Mouse (Mus musculus) layer of hippocampus, adult 2 months (tissue): ENCODE data around the gene Syn2. TPM values are rescaled to one million over a fixed set of nuclear protein-coding genes. Genes with fewer than 3 reads are reported as not detected.

Source experiments
- DNase-seq, 2 experiments: peaks; one replicate each; pipeline ENCODE4 v3.0.0; 2022; ENCODE audit warnings: low spot score in 2 of 2
- H3K27ac ChIP-seq: fragments of 200-600 bp; 2 replicates; pipeline ENCODE4 v1.8.1; 2022
- H3K4me3 ChIP-seq: fragments of 200-600 bp; 2 replicates; pipeline ENCODE4 v1.8.1; 2022; ENCODE audit warnings: mild to moderate bottlenecking
- CTCF ChIP-seq: fragments of 200-600 bp; conservative IDR thresholded peaks from 2 replicates; pipeline ENCODE4 v1.8.1; 2022; ENCODE audit warnings: antibody characterized with exemption, mild to moderate bottlenecking, moderate library complexity
- long read RNA-seq, 2 experiments: library from polyadenylated mRNA; stranded (forward); transcript quantifications; one replicate each; pipeline ENCODE4 v2.0.0; 2021; ENCODE audit warnings: borderline mapping rate in 2 of 2
- total RNA-seq, 2 experiments: library from RNA; stranded (reverse); gene quantifications; 2 replicates each; pipeline ENCODE4 v1.2.3; 2021

Gene Syn2
- 100 to 1,000 TPM; 564 to 608 TPM for total RNA-seq
- long read RNA-seq, experiment 1, transcript Syn2-201 (13 exons, 2,708 nt) = minor isoform, 195 of 644 reads
- long read RNA-seq, experiment 1, transcript Syn2-205 (11 exons, 2,386 nt) = major isoform, 362 of 644 reads
- long read RNA-seq, experiment 1, partial matches to known transcripts = 23 of 644 reads
- long read RNA-seq, experiment 1, other reads (novel, unspliced or antisense) = 64 of 644 reads
- long read RNA-seq, experiment 2, transcript Syn2-205 (11 exons, 2,386 nt) = major isoform, 486 of 908 reads
- long read RNA-seq, experiment 2, transcript Syn2-201 (13 exons, 2,708 nt) = minor isoform, 291 of 908 reads
- long read RNA-seq, experiment 2, partial matches to known transcripts = 42 of 908 reads
- long read RNA-seq, experiment 2, other reads (novel, unspliced or antisense) = 89 of 908 reads

GRCm38 (mm10) chr6:115134501-115135331 is at the start of gene Syn2:
Gene Syn2 (plus strand): TSS chr6:115134902.
- peak within 1 kb of the TSS; percentile 91 for H3K4me3 ChIP-seq
- TF ChIP-seq CTCF = no peak
- H3K27ac ChIP-seq = peak within 1 kb of the TSS; percentile 97
- DNase-seq = peak; percentile 95

- H3K27ac ChIP-seq = peak overlapping the region; percentile 87
- TF ChIP-seq CTCF = no peak
- no peak overlapping the region for H3K4me3 ChIP-seq
- DNase-seq = peak; percentile 76 to 86
Observed at GRCm38 (mm10) chr6:115085274-115085841, 49.3 kb upstream of the Syn2 start.

GRCm38 (mm10) chr6:115088314-115089106 is 46.2 kb upstream of the Syn2 start:
- no peak overlapping the region for H3K4me3 ChIP-seq
- H3K27ac ChIP-seq = no peak overlapping the region
- DNase-seq = no peak
- no peak for TF ChIP-seq CTCF

GRCm38 (mm10) chr6:115091737-115092136 is 43.0 kb upstream of the Syn2 start:
- no peak overlapping the region for H3K4me3 ChIP-seq
- H3K27ac ChIP-seq = no peak overlapping the region
- DNase-seq = no peak
- no peak for TF ChIP-seq CTCF

GRCm38 (mm10) chr6:115102542-115102941 is 32.2 kb upstream of the Syn2 start:
- Histone ChIP-seq H3K4me3 (no peak overlapping the region), H3K27ac (no peak overlapping the region)
- no peak for DNase-seq
- TF ChIP-seq CTCF = no peak

- TF ChIP-seq CTCF = no peak
- no peak overlapping the region for H3K4me3 ChIP-seq
- DNase-seq = no peak
- no peak overlapping the region for H3K27ac ChIP-seq
Observed at GRCm38 (mm10) chr6:115111426-115111825, 23.3 kb upstream of the Syn2 start.

GRCm38 (mm10) chr6:115122181-115122580 is 12.5 kb upstream of the Syn2 start:
- DNase-seq = peak in 1 of 2 experiments; percentile 61
- no peak for TF ChIP-seq CTCF
- H3K27ac ChIP-seq = peak overlapping the region; percentile 89
- no peak overlapping the region for H3K4me3 ChIP-seq

GRCm38 (mm10) chr6:115123262-115124201 is 11.2 kb upstream of the Syn2 start:
- no peak overlapping the region; the same call in 1 of the 2 replicates for H3K4me3 ChIP-seq
- peak overlapping the region; percentile 89 for H3K27ac ChIP-seq
- TF ChIP-seq CTCF = no peak
- DNase-seq = peak; percentile 48 to 78

- Histone ChIP-seq H3K27ac (peak overlapping the region; percentile 89), H3K4me3 (no peak overlapping the region)
- DNase-seq = peak; percentile 61 to 62
- TF ChIP-seq CTCF = no peak
Observed at GRCm38 (mm10) chr6:115124675-115125357, 9.9 kb upstream of the Syn2 start.

GRCm38 (mm10) chr6:115125358-115125720 is 9.4 kb upstream of the Syn2 start:
- H3K27ac ChIP-seq = peak overlapping the region; percentile 89
- TF ChIP-seq CTCF = no peak

More at GRCm38 (mm10) chr6:115125358-115125720, 9.4 kb upstream of the Syn2 start:
- no peak for DNase-seq
- H3K4me3 ChIP-seq = no peak overlapping the region
